Mouse (Mus musculus) left cerebral cortex, postnatal 14 days (tissue): ENCODE results near the gene Ntmt1. TPM values are rescaled to one million over a fixed set of nuclear protein-coding genes. Genes with fewer than 3 reads are reported as not detected.
A peak's percentile ranks its signal among the peaks of the same experiment; 100 is the strongest.

Experiments
- DNase-seq, 2 experiments: peaks; one replicate each; pipeline ENCODE4 v3.0.0; 2021 to 2022; ENCODE audit warnings: low spot score in 2 of 2, mixed read lengths in 1 of 2
- intact Hi-C: fragments of 180-260 bp; cut with DNase I; formaldehyde crosslinking; loops from one replicate; pipeline ENCODE4 v1.15.1; 2025
- long read RNA-seq, 2 experiments: library from polyadenylated mRNA; stranded (forward); transcript quantifications; one replicate each; pipeline ENCODE4 v2.0.0; 2021
- total RNA-seq, 2 experiments: library from RNA; stranded (reverse); gene quantifications; 2 replicates each; pipeline ENCODE4 v1.2.3; 2021

Ntmt1 gene
- 10 to 100 TPM; 39.6 to 40.7 TPM for total RNA-seq
- long read RNA-seq, experiment 1, transcript Ntmt1-201 (4 exons, 1,387 nt): major isoform, 52 of 72 reads
- long read RNA-seq, experiment 1, transcript Ntmt1-207 (4 exons, 1,192 nt): minor isoform, 7 of 72 reads
- long read RNA-seq, experiment 1, partial matches to known transcripts: 1 of 72 reads
- long read RNA-seq, experiment 1, other reads (novel, unspliced or antisense): 11 of 72 reads
- long read RNA-seq, experiment 2, transcript Ntmt1-207 (4 exons, 1,192 nt): minor isoform, 6 of 53 reads
- long read RNA-seq, experiment 2, transcript Ntmt1-201 (4 exons, 1,387 nt): major isoform, 38 of 53 reads
- long read RNA-seq, experiment 2, partial matches to known transcripts: 1 of 53 reads
- long read RNA-seq, experiment 2, other reads (novel, unspliced or antisense): 8 of 53 reads

- intact Hi-C loops: no loop called here
- peak; percentile 98 for DNase-seq
Measured at GRCm38 (mm10) chr2:30807648-30808295, at the start of gene Ntmt1. TSS of gene Ntmt1 (plus strand) at chr2:30807826.

GRCm38 (mm10) chr2:30758341-30759087 lies 49.1 kb upstream of the Ntmt1 start:
- peak; percentile 52 to 70 for DNase-seq
- intact Hi-C loops: no loop called here

- intact Hi-C loops: no loop called here
- no peak for DNase-seq
Measured at GRCm38 (mm10) chr2:30759088-30759374, 48.6 kb upstream of the Ntmt1 start.

GRCm38 (mm10) chr2:30759442-30759841 lies 48.2 kb upstream of the Ntmt1 start:
- intact Hi-C loops: no loop called here
- DNase-seq: no peak

GRCm38 (mm10) chr2:30759858-30760547 lies 47.6 kb upstream of the Ntmt1 start:
- DNase-seq: no peak
- intact Hi-C loops: no loop called here

GRCm38 (mm10) chr2:30760706-30761105 lies 46.9 kb upstream of the Ntmt1 start:
- DNase-seq: no peak
- intact Hi-C loops: no loop called here

GRCm38 (mm10) chr2:30766446-30766845 lies 41.2 kb upstream of the Ntmt1 start:
- no peak for DNase-seq
- intact Hi-C loops: no loop called here

GRCm38 (mm10) chr2:30767626-30768240 lies 39.9 kb upstream of the Ntmt1 start:
- no peak for DNase-seq
- intact Hi-C loops: no loop called here

- intact Hi-C loops: no loop called here
- no peak for DNase-seq
Measured at GRCm38 (mm10) chr2:30768529-30768928, 39.1 kb upstream of the Ntmt1 start.

GRCm38 (mm10) chr2:30769187-30769586 lies 38.4 kb upstream of the Ntmt1 start:
- DNase-seq: peak in 1 of 2 experiments; percentile 54
- intact Hi-C loops: no loop called here

GRCm38 (mm10) chr2:30771368-30771805 lies 36.2 kb upstream of the Ntmt1 start:
- DNase-seq: peak in 1 of 2 experiments; percentile 41
- intact Hi-C loops: loop anchor here (5.0 kb wide), 1 partner anchor 49 kb away; no protein-coding TSS in a partner anchor

GRCm38 (mm10) chr2:30771806-30772460 lies 35.7 kb upstream of the Ntmt1 start:
- DNase-seq: peak; percentile 74 to 83
- intact Hi-C loops: loop anchor here (5.0 kb wide), 1 partner anchor 50 kb away; no protein-coding TSS in a partner anchor

- intact Hi-C loops: loop anchor here (5.0 kb wide), 1 partner anchor 50 kb away; no protein-coding TSS in a partner anchor
- DNase-seq: no peak
Measured at GRCm38 (mm10) chr2:30772581-30773312, 34.9 kb upstream of the Ntmt1 start.

- no peak for DNase-seq
- intact Hi-C loops: loop anchor here (5.0 kb wide), 1 partner anchor 51 kb away; no protein-coding TSS in a partner anchor
Measured at GRCm38 (mm10) chr2:30773313-30774005, 34.2 kb upstream of the Ntmt1 start.

- intact Hi-C loops: no loop called here
Measured at GRCm38 (mm10) chr2:30775955-30776354, 31.7 kb upstream of the Ntmt1 start.

GRCm38 (mm10) chr2:30777266-30777665 lies 30.4 kb upstream of the Ntmt1 start:
- DNase-seq: no peak
- intact Hi-C loops: no loop called here

More at GRCm38 (mm10) chr2:30775955-30776354, 31.7 kb upstream of the Ntmt1 start:
- DNase-seq: no peak

- intact Hi-C loops: no loop called here
- no peak for DNase-seq
Measured at GRCm38 (mm10) chr2:30778235-30778634, 29.4 kb upstream of the Ntmt1 start.
